ENCODE assay signal across 26 mouse cellular contexts in genomic region chr9:70938850-70939249, GRCm38 (mm10). TPM values are rescaled to one million over a fixed set of nuclear protein-coding genes. Genes with fewer than 3 reads are reported as not detected.
"Had no signal": no experiment of that assay in that cellular context is flagged by ENCODE, and none has a peak within 500 bp of the region (broad histone marks: within the 10 kb centered on the region; RNA-seq: fewer than 3 reads in every experiment).

No protein-coding gene starts in this region.

- ATAC-seq: intestine, embryonic 15.5 days had no signal

- H3K4me2 ChIP-seq: intestine, embryonic 15.5 days; limb, embryonic 13.5 days; midbrain, embryonic 11.5 days; neural tube, embryonic 13.5 days; stomach, embryonic 15.5 days had no signal

- H3K9ac ChIP-seq: intestine, embryonic 15.5 days; limb, embryonic 13.5 days; liver, embryonic 14.5 days; neural tube, embryonic 13.5 days; stomach, embryonic 15.5 days had no signal

- H3K4me3 ChIP-seq: intestine, embryonic 15.5 days; layer of hippocampus, adult 2 months; limb, embryonic 10.5 days; limb, embryonic 13.5 days; myocyte; neural tube, embryonic 13.5 days; stomach, embryonic 15.5 days had no signal

- DNase-seq: kidney, adult 11 months; kidney, adult 8-10 months; kidney, postnatal 25 days; layer of hippocampus, adult 9-11 months; lung, adult 2 months; lung, postnatal 14 days; lung, postnatal 4 days; midbrain, embryonic 14.5 days; retina, postnatal 1 day; right cerebral cortex, postnatal 25 days; spleen, adult 18-20 months; thymus, adult 2 months; thymus, postnatal 14 days; thymus, postnatal 4 days had no signal

- H3K4me1 ChIP-seq: intestine, embryonic 15.5 days; limb, embryonic 10.5 days; limb, embryonic 13.5 days; neural tube, embryonic 13.5 days had no signal

- H3K27me3 ChIP-seq: intestine, embryonic 15.5 days; limb, embryonic 13.5 days; neural tube, embryonic 13.5 days; stomach, embryonic 15.5 days had no signal

- H3K27ac ChIP-seq: intestine, embryonic 15.5 days; layer of hippocampus, adult 2 months; limb, embryonic 10.5 days; limb, embryonic 13.5 days; liver, embryonic 14.5 days; neural tube, embryonic 13.5 days; stomach, embryonic 15.5 days had no signal

- H3K9me3 ChIP-seq: intestine, embryonic 15.5 days; limb, embryonic 10.5 days; limb, embryonic 13.5 days; neural tube, embryonic 13.5 days; stomach, embryonic 15.5 days had no signal

- H3K36me3 ChIP-seq: intestine, embryonic 15.5 days; limb, embryonic 10.5 days; limb, embryonic 13.5 days; neural tube, embryonic 13.5 days; stomach, embryonic 15.5 days had no signal

RNA-seq across cellular contexts. Expression of gene Lipc, which starts 13.2 kb away (rescaled TPM):
- total RNA-seq: left cerebral cortex, adult 18-20 months; megakaryocyte progenitor cell, adult 5-6 weeks; neutrophil, adult 5-6 weeks had no signal
- polyA plus RNA-seq: limb, embryonic 10.5 days; limb, embryonic 13.5 days; midbrain, embryonic 11.5 days; midbrain, embryonic 14.5 days had no signal
